Mouse (Mus musculus) spleen, adult 2 months (tissue): ENCODE data around the gene Abcb7.

Experiments
- CTCF ChIP-seq: fragments of 200-500 bp; IDR thresholded peaks from 2 replicates; pipeline ENCODE4 v1.5.1; 2011; ENCODE audit warnings: mild to moderate bottlenecking, inconsistent platforms; ENCODE audit not compliant: insufficient read depth, insufficient read length, insufficient replicate concordance; ENCODE audit errors: extremely low read depth
- POLR2A ChIP-seq: fragments of 200-500 bp; IDR thresholded peaks from 2 replicates; pipeline ENCODE4 v1.6.1; 2011; ENCODE audit warnings: low read depth, low read length, inconsistent platforms

DNA sequence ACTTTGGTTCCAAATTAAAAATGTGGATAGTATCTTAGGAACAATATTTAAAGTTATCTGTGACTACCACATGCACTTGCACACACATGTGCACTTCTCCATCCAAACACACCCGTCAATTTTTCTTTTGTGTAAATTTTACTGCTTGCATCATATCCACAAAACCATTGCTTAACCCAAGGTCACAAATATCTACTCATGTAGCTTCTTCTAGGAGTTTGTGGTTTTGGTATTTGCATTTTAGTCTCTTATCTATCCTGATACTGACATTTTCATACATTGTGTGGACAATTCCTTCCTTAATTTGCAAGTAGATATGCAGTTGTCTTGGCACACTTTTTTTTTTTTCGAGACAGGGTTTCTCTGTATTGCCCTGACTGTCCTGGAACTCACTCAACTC, 149.3 kb downstream of the Abcb7 start:
- TF ChIP-seq CTCF (no peak), POLR2A (no peak)
